Mouse (Mus musculus): ENCODE results near the gene Syt9. TPM values are rescaled to one million over a fixed set of nuclear protein-coding genes. Genes with fewer than 3 reads are reported as not detected.

Syt9 gene
- total and polyA plus RNA-seq, 3 experiments = not detected

GRCm38 (mm10) chr7:107597956-107598355, 227.4 kb downstream of the Syt9 start:
- Histone ChIP-seq H3K9ac (ENCODE audit: low read depth, low read length) (no peak overlapping the region), H3K4me1 (ENCODE audit: control insufficient read depth, insufficient read depth, low read length) (no peaks in the 10 kb centered on the region; the same call in 1 of the 2 replicates), H3K4me3 (no peak overlapping the region), H3K27ac (no peak overlapping the region), H3K27me3 (ENCODE audit: control insufficient read depth, insufficient read depth, low read length) (no peaks in the 10 kb centered on the region), H3K36me3 (ENCODE audit: control insufficient read depth, insufficient read depth, low read length) (peaks cover 2% of the 10 kb centered on the region; the same call in 1 of the 2 replicates), H3K79me2 (replicated peaks; ENCODE audit: control insufficient read depth, insufficient read depth, low read length) (no peaks in the 10 kb centered on the region)
- intact Hi-C loops (cut with DNase I) = loop anchor here (5.0 to 10.0 kb wide), 3 partner anchors 69 to 147 kb away; no protein-coding TSS in a partner anchor
- 58% methylated on average over 3 of the region's 3 CpGs for WGBS
- TF ChIP-seq POLR2A (IDR thresholded peaks at IDR 0.05; ENCODE audit: insufficient read depth, low read depth, low read length) (no peak), EP300 (IDR thresholded peaks at IDR 0.05; ENCODE audit: insufficient read depth, low read depth, low read length) (no peak), CTCF (IDR thresholded peaks at IDR 0.05) (no peak)
- no peak for DNase-seq

Other genes starting within 250 kb of the Syt9 start
- not detected for gene Olfr715, start 239.6 kb upstream of the Syt9 start, total RNA-seq (2021)
- gene Olfr715, start 239.6 kb upstream of the Syt9 start, polyA plus RNA-seq (2012; rRNA removed) = not detected in 2 replicates
- gene Olfr716, start 232.4 kb upstream of the Syt9 start, total RNA-seq (2021) = not detected
- gene Olfr716, start 232.4 kb upstream of the Syt9 start, polyA plus RNA-seq (2012; rRNA removed) = not detected in 2 replicates
- not detected for gene Nlrp14, start 203.7 kb upstream of the Syt9 start, total RNA-seq (2021)
- gene Nlrp14, start 203.7 kb upstream of the Syt9 start, polyA plus RNA-seq (2012; rRNA removed) = not detected in 2 replicates
- gene Rbmxl2, start 161.3 kb upstream of the Syt9 start, total RNA-seq (2021) = not detected
- gene Rbmxl2, start 161.3 kb upstream of the Syt9 start, polyA plus RNA-seq (2012; rRNA removed) = not detected in 2 replicates
- 1 to 10 TPM; 4.0 to 4.6 TPM for gene Olfml1, start 196.7 kb downstream of the Syt9 start, total RNA-seq (2021)
- 4.1 and 6.9 TPM in 2 replicates for gene Olfml1, start 196.7 kb downstream of the Syt9 start, polyA plus RNA-seq (2012; rRNA removed)
- gene Ppfibp2, start 224.5 kb downstream of the Syt9 start, total RNA-seq (2021) = 10 to 100 TPM; 19.9 to 20.1 TPM
- 17.4 and 21.8 TPM in 2 replicates for gene Ppfibp2, start 224.5 kb downstream of the Syt9 start, polyA plus RNA-seq (2012; rRNA removed)

Data from heart, adult 2 months (tissue).